Mouse (Mus musculus) stomach, embryonic 15.5 days (tissue): ENCODE measurements at regions not wholly inside any gene's neighbourhood (a gene's known extent, or its start where the extent isn't known, plus 50 kb on each side); places are given as distances from the start of the nearest gene placed in this dataset.

Experiments used
- ATAC-seq: fragments of 200-750 bp; cut with Nextera tagmentation; 2 replicates; pipeline ENCODE4 v1.8.0; 2017; ENCODE audit warnings: low read depth, moderate number of reproducible peaks, moderate TSS enrichment; ENCODE audit not compliant: insufficient read depth, low FRiP score
- H3K27ac ChIP-seq: fragments of 300-500 bp; sonication (generic); 2 replicates; pipeline ENCODE4 v1.5.1; 2015; ENCODE audit warnings: mild to moderate bottlenecking, inconsistent platforms
- H3K27me3 ChIP-seq: fragments of 300-500 bp; sonication (generic); replicated peaks from 2 replicates; pipeline ENCODE4 v1.6.1; 2015; ENCODE audit warnings: inconsistent platforms
- H3K36me3 ChIP-seq: fragments of 300-500 bp; sonication (generic); 2 replicates; pipeline ENCODE4 v1.6.1; 2015; ENCODE audit warnings: inconsistent platforms
- H3K4me1 ChIP-seq: fragments of 300-500 bp; sonication (generic); 2 replicates; pipeline ENCODE4 v1.6.1; 2015; ENCODE audit warnings: inconsistent platforms
- H3K4me2 ChIP-seq: fragments of 300-500 bp; sonication (generic); 2 replicates; pipeline ENCODE4 v1.6.1; 2015; ENCODE audit warnings: mild to moderate bottlenecking, inconsistent platforms
- H3K4me3 ChIP-seq: fragments of 300-500 bp; sonication (generic); replicated peaks from 2 replicates; pipeline ENCODE4 v1.5.1; 2015; ENCODE audit warnings: inconsistent platforms
- H3K9ac ChIP-seq: fragments of 300-500 bp; sonication (generic); 2 replicates; pipeline ENCODE4 v1.6.1; 2015; ENCODE audit warnings: inconsistent platforms
- H3K9me3 ChIP-seq: fragments of 300-500 bp; sonication (generic); 2 replicates; pipeline ENCODE4 v1.6.1; 2016; ENCODE audit warnings: inconsistent platforms
- WGBS: fragments of 180-500 bp; shearing (Covaris S2); methylation state at CpG from one replicate; pipeline ENCODE4 v1.1.7; 2015; 5-methylcytosine and 5-hydroxymethylcytosine counted together

DNA sequence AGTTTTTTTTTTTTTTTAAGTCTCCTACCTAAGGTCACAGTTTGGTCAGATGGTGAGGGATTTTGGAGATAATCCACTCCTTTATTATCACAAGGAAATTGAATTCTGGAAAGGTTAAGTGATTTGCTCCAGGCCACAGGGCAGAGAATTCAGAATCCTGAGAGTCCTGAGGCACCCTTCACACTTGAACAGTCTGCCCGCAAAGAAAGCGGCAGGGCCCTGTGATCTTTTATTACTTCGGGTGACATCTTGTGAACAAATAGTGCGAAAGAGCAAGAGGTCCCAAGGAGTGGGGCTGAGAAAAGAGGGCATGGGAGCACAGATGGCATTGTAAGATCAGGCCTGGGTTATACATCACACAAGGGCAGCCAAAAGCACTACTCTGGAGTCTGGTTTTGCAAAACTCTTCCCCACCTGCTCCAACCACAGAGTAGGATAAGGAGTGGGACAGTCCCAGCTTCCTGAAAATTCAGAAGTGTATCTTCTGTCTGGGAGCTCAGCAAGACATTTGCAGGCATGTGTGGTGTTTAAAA, 150.5 kb upstream of the Wdr11 start:
- no peak for ATAC-seq
- H3K4me3 ChIP-seq, result no peak overlapping the region
- no peaks in the 10 kb centered on the region for H3K36me3 ChIP-seq
- no peaks in the 10 kb centered on the region for H3K9me3 ChIP-seq
- H3K27me3 ChIP-seq, result no peaks in the 10 kb centered on the region
- H3K4me2 ChIP-seq, result no peak overlapping the region
- H3K9ac ChIP-seq, result no peak overlapping the region
- no peak overlapping the region for H3K27ac ChIP-seq
- no peaks in the 10 kb centered on the region for H3K4me1 ChIP-seq
- 48% methylated on average over 4 of the region's 4 CpGs for WGBS

DNA sequence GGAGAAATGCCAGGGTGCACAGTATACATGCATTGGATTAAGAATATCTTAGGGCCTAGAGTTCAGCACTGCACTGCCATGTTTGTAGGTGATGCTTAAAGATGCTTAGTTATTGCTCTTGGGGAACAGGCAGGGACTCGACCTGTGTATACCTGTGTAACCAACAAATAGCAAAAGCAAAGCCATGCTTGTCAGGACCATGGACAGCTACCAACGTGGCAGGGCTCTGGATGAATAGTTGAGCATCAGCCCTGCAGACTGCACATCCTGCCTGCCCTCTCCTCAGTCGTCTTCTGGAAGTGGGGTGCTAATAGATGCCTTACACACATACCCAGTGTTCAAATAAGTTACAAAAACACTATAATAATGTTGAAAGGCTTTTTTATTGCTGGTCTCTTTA, 122.2 kb upstream of the Wdr11 start:
- no peaks in the 10 kb centered on the region for H3K9me3 ChIP-seq
- H3K4me1 ChIP-seq, result no peaks in the 10 kb centered on the region
- no peaks in the 10 kb centered on the region for H3K27me3 ChIP-seq
- no peak for ATAC-seq
- no peaks in the 10 kb centered on the region for H3K36me3 ChIP-seq
- H3K9ac ChIP-seq, result no peak overlapping the region
- WGBS, result 8% methylated on average over 3 of the region's 3 CpGs
- H3K4me3 ChIP-seq, result no peak overlapping the region
- no peak overlapping the region for H3K4me2 ChIP-seq
- H3K27ac ChIP-seq, result no peak overlapping the region

DNA sequence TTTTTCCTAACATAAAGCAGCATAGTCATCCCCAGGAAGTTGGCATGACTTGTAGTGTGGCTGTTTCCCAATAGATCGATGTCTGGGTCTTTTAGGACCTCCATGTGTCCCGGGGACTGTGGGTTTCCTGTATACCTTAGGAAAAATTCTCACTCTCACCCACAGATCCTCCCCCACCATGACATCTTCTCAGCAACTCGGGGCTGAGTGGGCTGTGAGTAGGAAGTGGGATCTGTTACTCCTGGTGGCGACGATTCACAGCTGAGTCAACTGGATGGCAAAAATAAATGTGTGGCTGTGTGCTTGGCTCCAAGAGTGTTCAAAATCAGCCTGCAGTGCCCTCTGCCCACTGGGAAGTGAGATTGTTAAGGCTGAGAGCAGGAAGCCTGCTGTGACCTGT, 107.9 kb upstream of the Wdr11 start:
- Histone ChIP-seq H3K27ac (no peak overlapping the region), H3K4me2 (no peak overlapping the region), H3K27me3 (no peaks in the 10 kb centered on the region), H3K9ac (no peak overlapping the region), H3K4me3 (no peak overlapping the region), H3K9me3 (no peaks in the 10 kb centered on the region), H3K36me3 (no peaks in the 10 kb centered on the region), H3K4me1 (no peaks in the 10 kb centered on the region)
- 75% methylated on average over 5 of the region's 5 CpGs for WGBS
- ATAC-seq, result no peak

DNA sequence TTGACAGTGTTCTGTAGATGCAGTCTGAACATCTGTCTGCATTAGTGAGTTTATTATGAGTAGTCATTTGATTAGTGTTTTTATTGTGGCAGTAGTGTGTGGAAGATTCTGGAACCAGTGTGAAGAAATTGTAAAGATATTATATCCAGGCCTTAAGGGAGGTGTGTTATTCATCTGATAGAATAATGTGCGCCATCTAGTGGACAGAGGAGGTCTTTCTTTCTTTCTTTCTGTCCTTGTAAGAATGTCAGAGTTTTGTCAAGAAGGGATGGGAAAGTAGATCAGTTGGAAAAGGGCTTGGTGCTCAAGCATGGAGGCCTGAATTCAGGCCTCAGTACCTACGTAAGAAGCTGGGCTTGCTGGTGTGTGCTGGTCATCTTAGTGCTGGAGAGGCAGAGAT, 84.8 kb upstream of the Wdr11 start:
- no peak for ATAC-seq
- WGBS, result 25% methylated on average over 2 of the region's 2 CpGs
- Histone ChIP-seq H3K27ac (no peak overlapping the region), H3K27me3 (no peaks in the 10 kb centered on the region), H3K9ac (no peak overlapping the region), H3K4me2 (no peak overlapping the region), H3K4me1 (no peaks in the 10 kb centered on the region), H3K9me3 (no peaks in the 10 kb centered on the region), H3K4me3 (no peak overlapping the region), H3K36me3 (no peaks in the 10 kb centered on the region)

DNA sequence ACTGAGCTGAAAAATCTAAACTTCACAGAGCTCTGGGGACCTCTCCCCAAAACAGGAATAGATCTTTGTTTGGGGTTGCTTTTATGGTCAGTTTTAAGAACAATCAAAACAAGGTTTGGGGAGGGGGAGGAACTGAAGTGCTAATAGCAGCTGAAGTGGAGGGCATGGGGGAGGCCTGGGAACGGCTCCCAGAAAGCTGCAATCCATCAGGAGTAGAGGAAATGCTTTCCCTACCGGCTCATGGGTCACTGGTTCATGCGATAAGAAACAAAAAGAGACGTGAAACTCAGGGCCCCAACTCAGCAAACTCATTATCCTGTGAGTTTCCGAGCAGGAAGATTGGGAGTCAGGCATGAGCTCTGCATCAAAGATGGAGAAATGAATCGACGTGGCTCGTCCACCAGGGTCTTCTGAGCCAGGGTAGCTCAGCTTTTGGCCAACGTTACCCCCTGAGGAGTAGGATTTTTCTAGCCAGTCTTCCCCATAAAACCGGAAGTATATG, 82.0 kb upstream of the Wdr11 start:
- Histone ChIP-seq H3K27ac (no peak overlapping the region), H3K9ac (no peak overlapping the region), H3K9me3 (no peaks in the 10 kb centered on the region), H3K36me3 (no peaks in the 10 kb centered on the region), H3K27me3 (no peaks in the 10 kb centered on the region), H3K4me1 (no peaks in the 10 kb centered on the region), H3K4me3 (no peak overlapping the region), H3K4me2 (no peak overlapping the region)
- no peak for ATAC-seq
- WGBS, result 31% methylated on average over 10 of the region's 10 CpGs

DNA sequence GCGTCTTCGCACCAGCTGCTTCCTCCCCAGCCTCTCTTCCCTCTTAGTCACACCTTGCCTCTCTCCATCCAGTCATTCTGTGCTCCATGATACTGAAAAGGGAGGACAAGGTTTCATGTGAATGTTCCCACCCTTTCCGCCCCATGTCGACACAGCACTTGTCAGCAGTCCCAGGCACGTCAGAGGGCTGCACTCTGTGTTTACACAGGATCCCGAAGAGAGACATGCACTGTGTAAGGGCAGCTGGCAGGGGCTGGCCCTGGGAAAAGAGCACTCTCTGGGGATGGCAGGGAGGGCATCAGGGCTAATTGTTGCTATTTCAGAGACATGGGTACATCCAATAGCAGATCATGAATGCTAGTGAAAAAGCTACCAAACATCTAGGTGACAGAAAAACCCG, 77.0 kb upstream of the Wdr11 start:
- Histone ChIP-seq H3K27me3 (no peaks in the 10 kb centered on the region), H3K27ac (no peak overlapping the region), H3K9ac (no peak overlapping the region), H3K4me1 (no peaks in the 10 kb centered on the region), H3K9me3 (no peaks in the 10 kb centered on the region), H3K36me3 (no peaks in the 10 kb centered on the region), H3K4me2 (no peak overlapping the region), H3K4me3 (no peak overlapping the region)
- WGBS, result 23% methylated on average over 7 of the region's 7 CpGs
- peak; percentile 75; the same call in 1 of the 2 replicates for ATAC-seq

DNA sequence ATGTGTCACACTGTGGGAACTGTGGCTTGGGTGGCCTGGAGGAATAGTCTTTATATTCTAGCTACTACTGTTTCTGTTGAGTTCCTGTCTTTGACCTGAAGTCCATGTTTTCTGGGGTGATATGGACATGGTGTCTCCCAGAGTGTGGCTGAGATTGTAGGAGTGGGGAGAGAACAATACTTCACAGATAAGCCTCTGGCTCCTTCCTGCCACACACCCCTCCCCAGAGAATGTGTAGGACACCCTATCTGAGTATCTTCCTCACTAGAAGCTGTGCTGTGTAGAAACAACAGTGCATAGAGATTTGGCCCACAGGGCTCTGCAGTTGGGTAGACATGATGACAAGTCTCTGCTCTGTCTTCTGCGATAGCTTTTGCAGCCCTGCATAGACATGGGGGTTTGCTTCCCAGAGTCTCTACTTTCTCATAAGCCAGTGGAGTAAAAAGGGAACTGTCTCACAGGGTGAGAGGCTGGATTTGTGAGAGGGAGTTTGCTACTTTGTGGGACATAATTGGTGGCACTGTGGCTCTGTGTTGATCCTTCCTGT, 67.2 kb upstream of the Wdr11 start:
- H3K27ac ChIP-seq, result no peak overlapping the region
- H3K27me3 ChIP-seq, result no peaks in the 10 kb centered on the region
- no peaks in the 10 kb centered on the region for H3K4me1 ChIP-seq
- H3K4me2 ChIP-seq, result no peak overlapping the region
- H3K9me3 ChIP-seq, result no peaks in the 10 kb centered on the region
- ATAC-seq, result no peak
- 97% methylated on average over 1 of the region's 1 CpGs for WGBS
- no peaks in the 10 kb centered on the region for H3K36me3 ChIP-seq
- H3K9ac ChIP-seq, result no peak overlapping the region
- no peak overlapping the region for H3K4me3 ChIP-seq

DNA sequence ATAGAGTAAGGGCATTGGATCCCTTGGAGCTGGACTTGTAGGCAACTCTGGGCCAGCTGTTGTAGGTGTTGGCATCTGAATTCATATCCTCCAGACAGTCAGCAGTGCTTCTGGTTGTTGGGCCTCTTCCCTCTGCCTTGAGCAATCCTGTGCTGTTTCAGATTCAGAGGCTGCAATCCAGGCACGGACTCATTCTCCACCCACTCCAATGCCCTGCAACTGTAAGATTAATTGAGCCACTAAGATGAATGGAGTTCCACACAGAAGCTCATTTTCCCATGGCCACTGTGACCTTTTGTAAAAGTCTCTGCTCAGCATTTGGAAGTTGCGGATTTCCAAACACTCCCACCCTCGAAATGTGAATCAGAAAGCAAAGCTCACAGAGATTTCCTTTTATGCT, 65.7 kb upstream of the Wdr11 start:
- Histone ChIP-seq H3K27ac (no peak overlapping the region), H3K4me3 (no peak overlapping the region), H3K4me2 (no peak overlapping the region), H3K9ac (no peak overlapping the region), H3K9me3 (no peaks in the 10 kb centered on the region), H3K27me3 (no peaks in the 10 kb centered on the region), H3K36me3 (no peaks in the 10 kb centered on the region), H3K4me1 (no peaks in the 10 kb centered on the region)
- WGBS, result 32% methylated on average over 3 of the region's 3 CpGs
- no peak for ATAC-seq

DNA sequence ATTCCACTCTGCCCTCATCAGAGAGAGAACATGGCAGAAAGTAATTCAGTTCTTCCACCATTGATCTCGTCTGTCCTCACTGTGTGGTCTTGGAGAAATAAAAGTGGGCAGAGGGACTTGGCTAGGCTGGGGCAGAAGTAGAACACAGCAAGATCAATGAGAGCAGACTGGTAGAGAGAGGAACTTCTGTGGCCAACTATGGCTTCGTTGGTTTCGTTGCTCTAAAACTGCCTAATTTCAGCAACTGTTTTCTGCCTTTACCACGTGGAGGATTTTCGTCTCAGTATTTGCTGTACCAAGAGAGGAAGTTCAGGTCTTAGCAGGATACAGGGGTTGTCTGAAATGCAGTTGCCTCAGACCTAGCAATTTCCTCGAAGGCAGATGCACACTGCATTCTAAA, 63.4 kb upstream of the Wdr11 start:
- no peaks in the 10 kb centered on the region for H3K9me3 ChIP-seq
- no peaks in the 10 kb centered on the region for H3K4me1 ChIP-seq
- no peak for ATAC-seq
- no peaks in the 10 kb centered on the region for H3K36me3 ChIP-seq
- H3K4me2 ChIP-seq, result no peak overlapping the region
- no peak overlapping the region for H3K9ac ChIP-seq
- no peaks in the 10 kb centered on the region for H3K27me3 ChIP-seq
- whole genome bisulfite sequencing, result 50% methylated on average over 6 of the region's 6 CpGs
- no peak overlapping the region for H3K27ac ChIP-seq
- H3K4me3 ChIP-seq, result no peak overlapping the region

DNA sequence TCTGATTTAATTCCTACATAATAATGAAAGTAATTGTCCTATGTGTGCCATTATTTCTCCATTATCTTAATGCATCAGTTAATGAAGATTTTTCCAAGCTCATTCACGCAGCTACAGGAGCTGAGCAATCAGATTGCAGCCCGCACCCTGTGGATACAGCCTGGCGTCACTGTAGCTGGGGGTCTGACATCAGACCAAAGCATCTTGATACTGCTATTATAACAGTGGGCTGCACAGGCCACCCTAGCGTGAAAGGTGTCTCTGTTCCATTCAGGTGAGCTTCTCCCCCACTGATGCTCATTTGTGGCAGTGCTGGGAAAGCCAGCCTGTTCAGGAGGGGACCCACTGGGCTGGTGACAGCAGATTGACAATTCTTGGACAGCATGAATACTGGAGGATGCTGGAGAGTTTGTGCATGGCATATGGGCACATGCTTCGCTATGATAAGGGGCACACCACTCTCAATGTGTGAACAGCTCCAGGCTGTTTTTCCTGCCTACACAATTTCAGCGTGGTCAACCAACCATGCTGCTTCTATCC, 58.2 kb upstream of the Wdr11 start:
- Histone ChIP-seq H3K27me3 (no peaks in the 10 kb centered on the region), H3K36me3 (no peaks in the 10 kb centered on the region), H3K9ac (no peak overlapping the region), H3K4me2 (no peak overlapping the region), H3K27ac (no peak overlapping the region), H3K9me3 (no peaks in the 10 kb centered on the region), H3K4me1 (no peaks in the 10 kb centered on the region), H3K4me3 (no peak overlapping the region)
- no peak for ATAC-seq
- WGBS, result 74% methylated on average over 6 of the region's 6 CpGs
